Comparison of ENCODE assay signal across 14 mouse cellular contexts in the genomic region with DNA sequence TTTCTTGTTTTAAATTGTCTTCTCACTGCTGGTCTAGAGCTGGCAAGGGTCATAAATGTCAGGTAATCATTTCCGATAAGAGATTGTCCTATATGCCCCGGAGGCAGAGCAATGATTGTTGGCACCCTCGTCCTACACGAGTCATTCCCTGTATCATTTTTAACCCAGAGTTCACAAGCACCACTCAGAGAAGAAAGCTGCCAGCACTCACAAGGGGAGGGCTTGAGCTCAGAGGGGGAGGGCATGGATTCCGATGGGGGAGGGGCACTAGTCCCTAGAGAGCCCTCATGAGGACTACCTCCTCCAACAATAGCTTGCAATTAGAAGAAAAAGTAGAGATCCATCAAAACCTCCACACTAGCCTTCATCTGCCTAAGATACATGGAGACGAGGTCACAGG.
"Had no signal": no experiment of that assay in that cellular context is flagged by ENCODE, and none has a peak within 500 bp of the region (broad histone marks: within the 10 kb centered on the region; RNA-seq: fewer than 3 reads in every experiment).

No protein-coding gene starts in this region.

- H3K4me2 ChIP-seq: liver, embryonic 13.5 days; midbrain, embryonic 12.5 days; neural tube, embryonic 13.5 days had no signal

- H3K9me3 ChIP-seq: liver, embryonic 13.5 days; midbrain, embryonic 12.5 days; neural tube, embryonic 13.5 days had no signal

- H3K4me3 ChIP-seq: liver, embryonic 13.5 days; midbrain, embryonic 12.5 days; myocyte; neural tube, embryonic 13.5 days had no signal

- ATAC-seq: midbrain, embryonic 16.5 days had no signal

- DNase-seq: kidney, postnatal 14 days; kidney, postnatal 4 days; liver, embryonic 13.5 days; lung, adult 2 months; lung, postnatal 14 days; lung, postnatal 4 days; retina, postnatal 1 day; right cerebral cortex, postnatal 25 days; thymus, adult 18-20 months; thymus, postnatal 36 days had no signal

- H3K27ac ChIP-seq: liver, embryonic 13.5 days; midbrain, embryonic 12.5 days; neural tube, embryonic 13.5 days had no signal

- H3K27me3 ChIP-seq: liver, embryonic 13.5 days; midbrain, embryonic 12.5 days; neural tube, embryonic 13.5 days had no signal

- H3K36me3 ChIP-seq: liver, embryonic 13.5 days; midbrain, embryonic 12.5 days had no signal

- H3K9ac ChIP-seq: liver, embryonic 13.5 days; midbrain, embryonic 12.5 days; neural tube, embryonic 13.5 days had no signal

- H3K4me1 ChIP-seq: liver, embryonic 13.5 days had no signal
